Mouse (Mus musculus): ENCODE measurements around the gene Ankrd36. TPM values are rescaled to one million over a fixed set of nuclear protein-coding genes. Genes with fewer than 3 reads are reported as not detected.
"Not testable (repeated sequence)": the region's sequence is repeated elsewhere in the genome, so short reads cannot be mapped to it uniquely, and the experiment has no call there.

Gene Ankrd36
- polyA plus RNA-seq, 1 experiment from 2014 or later = 1.9 TPM

- ATAC-seq (no peak), DNase-seq (no peak)
- Histone ChIP-seq H3K36me3 (replicated peaks; ENCODE audit: insufficient read depth, low read length) (no peaks in the 10 kb centered on the region), H3K4me2 (ENCODE audit: low read depth, low read length) (no peak overlapping the region), H3K9ac (replicated peaks) (no peak overlapping the region), H3K27ac (ENCODE audit: low read depth) (no peak overlapping the region), H3K27me3 (ENCODE audit: insufficient read depth, low read length) (no peaks in the 10 kb centered on the region), H3K4me3 (ENCODE audit: low read depth, low read length) (no peak overlapping the region), H3K9me3 (ENCODE audit: low read length) (no peaks in the 10 kb centered on the region), H3K4me1 (ENCODE audit: insufficient read depth) (peaks cover 14% of the 10 kb centered on the region)
- no peak for TF ChIP-seq EP300 (IDR thresholded peaks at IDR 0.05; ENCODE audit: low read depth)
- no peak for TF ChIP-seq CTCF (IDR thresholded peaks at IDR 0.05; ENCODE audit: low read depth)
- WGBS (ENCODE audit: insufficient replicate concordance) = 88% methylated on average over 6 of the region's 6 CpGs
Measured at GRCm38 (mm10) chr11:5596756-5597155, 27.3 kb downstream of the Ankrd36 start.

- 77% methylated on average over 3 of the region's 3 CpGs for WGBS (ENCODE audit: insufficient replicate concordance)
- no peak for ATAC-seq
- TF ChIP-seq EP300 (IDR thresholded peaks at IDR 0.05; ENCODE audit: low read depth) (no peak), CTCF (IDR thresholded peaks at IDR 0.05; ENCODE audit: low read depth) (no peak)
Measured at GRCm38 (mm10) chr11:5605421-5605820, 35.9 kb downstream of the Ankrd36 start.

GRCm38 (mm10) chr11:5611918-5612317 is 42.4 kb downstream of the Ankrd36 start:
- H3K36me3 ChIP-seq (replicated peaks; ENCODE audit: insufficient read depth, low read length); DNase-seq; H3K4me1 ChIP-seq (ENCODE audit: insufficient read depth); H3K27me3 ChIP-seq (ENCODE audit: insufficient read depth, low read length); H3K4me2 ChIP-seq (ENCODE audit: low read depth, low read length); H3K9ac ChIP-seq (replicated peaks); H3K27ac ChIP-seq (ENCODE audit: low read depth); H3K4me3 ChIP-seq (ENCODE audit: low read depth, low read length); H3K9me3 ChIP-seq (ENCODE audit: low read length); ATAC-seq: not testable (repeated sequence)
- 78% methylated on average over 1 of the region's 1 CpGs for WGBS (ENCODE audit: insufficient replicate concordance)

More at GRCm38 (mm10) chr11:5605421-5605820, 35.9 kb downstream of the Ankrd36 start:
- Histone ChIP-seq H3K9ac (replicated peaks) (no peak overlapping the region), H3K4me3 (ENCODE audit: low read depth, low read length) (no peak overlapping the region), H3K36me3 (replicated peaks; ENCODE audit: insufficient read depth, low read length) (no peaks in the 10 kb centered on the region), H3K27me3 (ENCODE audit: insufficient read depth, low read length) (no peaks in the 10 kb centered on the region), H3K9me3 (ENCODE audit: low read length) (no peaks in the 10 kb centered on the region), H3K4me1 (ENCODE audit: insufficient read depth) (no peaks in the 10 kb centered on the region), H3K4me2 (ENCODE audit: low read depth, low read length) (no peak overlapping the region), H3K27ac (ENCODE audit: low read depth) (no peak overlapping the region)
- DNase-seq = no peak

- no peak overlapping the region for H3K4me3 ChIP-seq (ENCODE audit: low read depth, low read length)
- H3K4me2 ChIP-seq (ENCODE audit: low read depth, low read length) = no peak overlapping the region
- WGBS (ENCODE audit: insufficient replicate concordance) = 72% methylated on average over 3 of the region's 3 CpGs
- H3K27me3 ChIP-seq (ENCODE audit: insufficient read depth, low read length) = no peaks in the 10 kb centered on the region
- no peak for DNase-seq
- H3K9me3 ChIP-seq (ENCODE audit: low read length) = no peaks in the 10 kb centered on the region; the same call in 1 of the 2 replicates
- TF ChIP-seq CTCF (IDR thresholded peaks at IDR 0.05; ENCODE audit: low read depth) (no peak), EP300 (IDR thresholded peaks at IDR 0.05; ENCODE audit: low read depth) (no peak)
- H3K4me1 ChIP-seq (ENCODE audit: insufficient read depth) = no peaks in the 10 kb centered on the region
- H3K36me3 ChIP-seq (replicated peaks; ENCODE audit: insufficient read depth, low read length) = no peaks in the 10 kb centered on the region
- no peak overlapping the region for H3K27ac ChIP-seq (ENCODE audit: low read depth)
- no peak overlapping the region for H3K9ac ChIP-seq (replicated peaks)
- no peak for ATAC-seq
Measured at GRCm38 (mm10) chr11:5614453-5614852, 45.0 kb downstream of the Ankrd36 start.

- WGBS (ENCODE audit: insufficient replicate concordance) = 68% methylated on average over 4 of the region's 4 CpGs
- no peak for DNase-seq
- TF ChIP-seq CTCF (IDR thresholded peaks at IDR 0.05; ENCODE audit: low read depth) (no peak), EP300 (IDR thresholded peaks at IDR 0.05; ENCODE audit: low read depth) (no peak)
- H3K4me1 ChIP-seq (ENCODE audit: insufficient read depth) = no peaks in the 10 kb centered on the region
- ATAC-seq = no peak
- H3K9me3 ChIP-seq (ENCODE audit: low read length) = no peaks in the 10 kb centered on the region
- no peaks in the 10 kb centered on the region for H3K36me3 ChIP-seq (replicated peaks; ENCODE audit: insufficient read depth, low read length)
- H3K27me3 ChIP-seq (ENCODE audit: insufficient read depth, low read length) = no peaks in the 10 kb centered on the region
- no peak overlapping the region for H3K4me3 ChIP-seq (ENCODE audit: low read depth, low read length)
- H3K27ac ChIP-seq (ENCODE audit: low read depth) = no peak overlapping the region
- H3K4me2 ChIP-seq (ENCODE audit: low read depth, low read length) = no peak overlapping the region
- H3K9ac ChIP-seq (replicated peaks) = no peak overlapping the region
Measured at GRCm38 (mm10) chr11:5625101-5625500, 55.6 kb downstream of the Ankrd36 start.

- Histone ChIP-seq H3K9ac (replicated peaks) (no peak overlapping the region), H3K4me2 (ENCODE audit: low read depth, low read length) (no peak overlapping the region), H3K27ac (ENCODE audit: low read depth) (no peak overlapping the region), H3K27me3 (ENCODE audit: insufficient read depth, low read length) (no peaks in the 10 kb centered on the region), H3K9me3 (ENCODE audit: low read length) (no peaks in the 10 kb centered on the region), H3K4me3 (ENCODE audit: low read depth, low read length) (no peak overlapping the region), H3K36me3 (replicated peaks; ENCODE audit: insufficient read depth, low read length) (no peaks in the 10 kb centered on the region), H3K4me1 (ENCODE audit: insufficient read depth) (no peaks in the 10 kb centered on the region)
- 19% methylated on average over 15 of the region's 15 CpGs for WGBS (ENCODE audit: insufficient replicate concordance)
- DNase-seq = peak; percentile 91
- no peak for TF ChIP-seq EP300 (IDR thresholded peaks at IDR 0.05; ENCODE audit: low read depth)
- peak; percentile 96 for TF ChIP-seq CTCF (IDR thresholded peaks at IDR 0.05; ENCODE audit: low read depth)
- ATAC-seq = peak; percentile 66
Measured at GRCm38 (mm10) chr11:5629033-5629432, 59.5 kb downstream of the Ankrd36 start.

- no peaks in the 10 kb centered on the region for H3K4me1 ChIP-seq (ENCODE audit: insufficient read depth)
- no peaks in the 10 kb centered on the region for H3K36me3 ChIP-seq (replicated peaks; ENCODE audit: insufficient read depth, low read length)
- no peak for DNase-seq
- no peaks in the 10 kb centered on the region for H3K27me3 ChIP-seq (ENCODE audit: insufficient read depth, low read length)
- H3K9ac ChIP-seq (replicated peaks) = no peak overlapping the region
- H3K27ac ChIP-seq (ENCODE audit: low read depth) = no peak overlapping the region
- TF ChIP-seq EP300 (IDR thresholded peaks at IDR 0.05; ENCODE audit: low read depth) = no peak
- no peak for TF ChIP-seq CTCF (IDR thresholded peaks at IDR 0.05; ENCODE audit: low read depth)
- no peak overlapping the region for H3K4me2 ChIP-seq (ENCODE audit: low read depth, low read length)
- H3K4me3 ChIP-seq (ENCODE audit: low read depth, low read length) = no peak overlapping the region
- WGBS (ENCODE audit: insufficient replicate concordance) = 72% methylated on average over 5 of the region's 5 CpGs
- ATAC-seq = no peak
- H3K9me3 ChIP-seq (ENCODE audit: low read length) = no peaks in the 10 kb centered on the region
Measured at GRCm38 (mm10) chr11:5643085-5643484, 73.6 kb downstream of the Ankrd36 start.
